Mouse (Mus musculus) CH12.LX (cell line): ENCODE results near the gene Rnf208. TPM values are rescaled to one million over a fixed set of nuclear protein-coding genes. Genes with fewer than 3 reads are reported as not detected.

Experiments
- DNase-seq: peaks from one replicate; pipeline ENCODE4 v3.0.0-alpha.2; 2013; ENCODE audit errors: extremely low read depth
- H3K27ac ChIP-seq: 2 replicates; pipeline ENCODE4 v1.5.1; 2012; ENCODE audit warnings: low read depth, mild to moderate bottlenecking, control low read depth, moderate library complexity; ENCODE audit not compliant: insufficient read depth
- H3K27me3 ChIP-seq: replicated peaks from 2 replicates; pipeline ENCODE3; 2012; ENCODE audit warnings: inconsistent platforms
- H3K36me3 ChIP-seq, 2 experiments: replicated peaks in 1 of 2; 2 replicates each; pipeline versions ENCODE3 to v1.6.1; 2012; ENCODE audit warnings: inconsistent platforms in 1 of 2, low read length in 1 of 2, mild to moderate bottlenecking in 1 of 2, mixed read lengths in 1 of 2, moderate library complexity in 1 of 2; ENCODE audit not compliant: control insufficient read depth in 1 of 2, insufficient read depth in 1 of 2
- H3K4me1 ChIP-seq, 2 experiments: 2 replicates each; pipeline ENCODE4 v1.6.1; 2012; ENCODE audit warnings: inconsistent platforms in 1 of 2, moderate library complexity in 1 of 2; ENCODE audit not compliant: insufficient read depth in 2 of 2, control insufficient read depth in 1 of 2
- H3K4me2 ChIP-seq: 2 replicates; pipeline ENCODE4 v1.6.1; 2012; ENCODE audit warnings: low read depth, mild to moderate bottlenecking, control low read depth; ENCODE audit not compliant: poor library complexity, insufficient read depth, severe bottlenecking
- H3K4me3 ChIP-seq, 3 experiments: fragments of 150-350 bp in 1 of 3; sonication (generic) in 1 of 3; replicated peaks in 1 of 3; 2 replicates each; pipeline versions ENCODE3 to v1.5.1; 2011 to 2012; ENCODE audit warnings: low read depth in 2 of 3, low read length in 2 of 3, mild to moderate bottlenecking in 2 of 3, moderate library complexity in 2 of 3, control low read depth in 1 of 3, improper control_type of control experiment in 1 of 3, inconsistent platforms in 1 of 3, mixed read lengths in 1 of 3; ENCODE audit not compliant: poor library complexity in 1 of 3
- H3K79me2 ChIP-seq: replicated peaks from 2 replicates; pipeline ENCODE4 v1.6.1; 2012; ENCODE audit warnings: mild to moderate bottlenecking, moderate library complexity; ENCODE audit not compliant: control insufficient read depth, poor library complexity, insufficient read depth, severe bottlenecking; ENCODE audit errors: extremely low read depth
- H3K9ac ChIP-seq: 2 replicates; pipeline ENCODE4 v1.6.1; 2012; ENCODE audit warnings: low read depth, mild to moderate bottlenecking, control low read depth, moderate library complexity; ENCODE audit not compliant: insufficient read depth
- H3K9me3 ChIP-seq: replicated peaks from 2 replicates; pipeline ENCODE3; 2012; ENCODE audit warnings: low read length, inconsistent platforms, mixed read lengths
- BHLHE40 ChIP-seq: IDR thresholded peaks from 2 replicates; pipeline ENCODE4 v1.6.1; 2011; ENCODE audit warnings: mild to moderate bottlenecking, low read depth, low read length, improper control_type of control experiment
- CHD2 ChIP-seq: IDR thresholded peaks from 2 replicates; pipeline ENCODE4 v1.6.1; 2011; ENCODE audit warnings: low read length, improper control_type of control experiment
- E2F4 ChIP-seq: IDR thresholded peaks from 2 replicates; pipeline ENCODE4 v1.6.1; 2011; ENCODE audit warnings: low read depth, low read length, improper control_type of control experiment; ENCODE audit not compliant: insufficient replicate concordance
- ELF1 ChIP-seq: IDR thresholded peaks from 2 replicates; pipeline ENCODE4 v1.6.1; 2014; ENCODE audit warnings: low read depth, mild to moderate bottlenecking, inconsistent platforms, low read length, improper control_type of control experiment
- EP300 ChIP-seq: IDR thresholded peaks from 2 replicates; pipeline ENCODE4 v1.6.1; 2011; ENCODE audit warnings: low read length, improper control_type of control experiment
- ETS1 ChIP-seq: conservative IDR thresholded peaks from 2 replicates; pipeline ENCODE4 v1.6.1; 2012; ENCODE audit warnings: low read depth, mild to moderate bottlenecking, inconsistent platforms, low read length, improper control_type of control experiment, moderate library complexity
- GABPA ChIP-seq: IDR thresholded peaks from 2 replicates; pipeline ENCODE4 v1.6.1; 2012; ENCODE audit warnings: low read depth, low read length, improper control_type of control experiment, inconsistent platforms; ENCODE audit not compliant: insufficient replicate concordance
- HCFC1 ChIP-seq: IDR thresholded peaks from 2 replicates; pipeline ENCODE4 v1.6.1; 2012; ENCODE audit warnings: low read depth, mild to moderate bottlenecking, inconsistent platforms, low read length, improper control_type of control experiment
- IRF4 ChIP-seq: IDR thresholded peaks from 2 replicates; pipeline ENCODE4 v1.6.1; 2014; ENCODE audit warnings: low read depth, mild to moderate bottlenecking, inconsistent platforms, low read length, improper control_type of control experiment
- MAFK ChIP-seq: IDR thresholded peaks from 2 replicates; pipeline ENCODE4 v1.6.1; 2011; ENCODE audit warnings: low read length, improper control_type of control experiment; ENCODE audit not compliant: insufficient replicate concordance
- MAX ChIP-seq: IDR thresholded peaks from 2 replicates; pipeline ENCODE4 v1.6.1; 2011; ENCODE audit warnings: low read length, improper control_type of control experiment
- MAZ ChIP-seq: IDR thresholded peaks from 2 replicates; pipeline ENCODE4 v1.6.1; 2012; ENCODE audit warnings: low read depth, mild to moderate bottlenecking, inconsistent platforms, low read length, improper control_type of control experiment, moderate library complexity
- MEF2A ChIP-seq: IDR thresholded peaks from 2 replicates; pipeline ENCODE4 v1.6.1; 2014; ENCODE audit warnings: low read depth, mild to moderate bottlenecking, inconsistent platforms, low read length, improper control_type of control experiment, borderline replicate concordance
- MXI1 ChIP-seq: IDR thresholded peaks from 2 replicates; pipeline ENCODE4 v1.6.1; 2011; ENCODE audit warnings: mild to moderate bottlenecking, low read depth, low read length, improper control_type of control experiment
- MYC ChIP-seq: IDR thresholded peaks from 2 replicates; pipeline ENCODE4 v1.6.1; 2011; ENCODE audit warnings: low read depth, mild to moderate bottlenecking, improper control_type of control experiment, low read length
- NELFE ChIP-seq: IDR thresholded peaks from 2 replicates; pipeline ENCODE4 v1.6.1; 2011; ENCODE audit warnings: low read depth, low read length, improper control_type of control experiment
- NRF1 ChIP-seq: IDR thresholded peaks from 2 replicates; pipeline ENCODE4 v1.6.1; 2014; ENCODE audit warnings: low read depth, mild to moderate bottlenecking, inconsistent platforms, low read length, improper control_type of control experiment, moderate library complexity
- PAX5 ChIP-seq: IDR thresholded peaks from 2 replicates; pipeline ENCODE4 v1.6.1; 2012; ENCODE audit warnings: low read length, inconsistent platforms, mixed read lengths
- POLR2A ChIP-seq: IDR thresholded peaks from 2 replicates; pipeline ENCODE4 v1.6.1; 2011; ENCODE audit warnings: low read depth, mild to moderate bottlenecking, improper control_type of control experiment, low read length
- SIN3A ChIP-seq: IDR thresholded peaks from 2 replicates; pipeline ENCODE4 v1.6.1; 2012; ENCODE audit warnings: low read length, improper control_type of control experiment, inconsistent platforms
- SMC3 ChIP-seq: IDR thresholded peaks from 2 replicates; pipeline ENCODE4 v1.6.1; 2011; ENCODE audit warnings: low read depth, low read length, improper control_type of control experiment
- TCF12 ChIP-seq: IDR thresholded peaks from 2 replicates; pipeline ENCODE4 v1.6.1; 2014; ENCODE audit warnings: low read depth, mild to moderate bottlenecking, inconsistent platforms, low read length, improper control_type of control experiment
- UBTF ChIP-seq: IDR thresholded peaks from 2 replicates; pipeline ENCODE4 v1.6.1; 2012; ENCODE audit warnings: low read depth, mild to moderate bottlenecking, inconsistent platforms, low read length, improper control_type of control experiment, moderate library complexity
- USF1 ChIP-seq: IDR thresholded peaks from 2 replicates; pipeline ENCODE4 v1.6.1; 2014; ENCODE audit warnings: low read depth, mild to moderate bottlenecking, inconsistent platforms, low read length, improper control_type of control experiment
- USF2 ChIP-seq: conservative IDR thresholded peaks from 2 replicates; pipeline ENCODE4 v1.6.1; 2011; ENCODE audit warnings: low read depth, low read length, improper control_type of control experiment
- ZC3H11A ChIP-seq: IDR thresholded peaks from 2 replicates; pipeline ENCODE4 v1.6.1; 2012; ENCODE audit warnings: low read depth, mild to moderate bottlenecking, inconsistent platforms, low read length, improper control_type of control experiment
- ZMIZ1 ChIP-seq: IDR thresholded peaks from 2 replicates; pipeline ENCODE4 v1.6.1; 2012; ENCODE audit warnings: low read depth, mild to moderate bottlenecking, inconsistent platforms, low read length, improper control_type of control experiment
- ZNF384 ChIP-seq: IDR thresholded peaks from 2 replicates; pipeline ENCODE4 v1.6.1; 2012; ENCODE audit warnings: low read depth, low read length, improper control_type of control experiment, inconsistent platforms
- dilution Hi-C: fragments of 300-500 bp; cut with MboI; formaldehyde crosslinking; loops from 2 replicates; pipeline ENCODE4 v1.14.3; 2020; ENCODE audit warnings: low sequenced_read_pairs; ENCODE audit not compliant: extremely low pct_unique_long_range_greater_than_20kb, extremely low pct_ligation_motif_present
- in situ Hi-C: fragments of 300-500 bp; cut with MboI; formaldehyde crosslinking; loops from 3 replicates; pipeline ENCODE4 v1.14.3; 2019; ENCODE audit warnings: low sequenced_read_pairs, low pct_ligation_motif_present, low pct_unique_long_range_greater_than_20kb, mixed read lengths
- polyA plus RNA-seq: library from polyadenylated mRNA; unstranded; fragments of >175 nt; gene quantifications from 2 replicates; pipeline ENCODE4 v1.2.1, GENCODE M21; 2012; ENCODE audit warnings: low read depth; ENCODE audit not compliant: insufficient read length
- total RNA-seq, 2 experiments: library from RNA; depleted of rRNA; stranded (reverse); fragments of 300-350 nt in 1 of 2; fragments of >200 nt in 1 of 2; gene quantifications; 2 replicates each; pipeline ENCODE4 v1.2.3; 2012 to 2014

The Rnf208 gene
- total and polyA plus RNA-seq, 3 experiments = 0.34 to 1.7 (median 1.4) TPM

- H3K9ac ChIP-seq = peak overlapping the region; percentile 95
- H3K4me1 ChIP-seq = peaks cover 14 to 36% of the 10 kb centered on the region in 2 experiments
- H3K27ac ChIP-seq = peak overlapping the region; percentile 98
- peaks cover 16% of the 10 kb centered on the region for H3K79me2 ChIP-seq
- peak; percentile 96 for DNase-seq
- H3K9me3 ChIP-seq = no peaks in the 10 kb centered on the region
- peak overlapping the region; percentile 61 to 98 (median 83) for H3K4me3 ChIP-seq
- dilution Hi-C loops = no loop called here
- no peaks in the 10 kb centered on the region for H3K27me3 ChIP-seq
- H3K36me3 ChIP-seq = peaks cover 15 to 49% of the 10 kb centered on the region in 2 experiments
- peak overlapping the region; percentile 99 for H3K4me2 ChIP-seq
- in situ Hi-C loops = no loop called here
- TF ChIP-seq EP300 (no peak; the same call in 1 of the 2 replicates), POLR2A (peak; percentile 41), ZNF384 (no peak), MEF2A (peak; percentile 73), ZC3H11A (no peak), MXI1 (peak; percentile 68), HCFC1 (peak; percentile 70), UBTF (peak; percentile 48; the same call in 1 of the 2 replicates), SMC3 (no peak), USF2 (no peak; the same call in 1 of the 2 replicates), ETS1 (peak; percentile 74), GABPA (no peak), BHLHE40 (peak; percentile 91), USF1 (peak; percentile 77), ELF1 (peak; percentile 95), MAFK (no peak), E2F4 (no peak), MAX (peak; percentile 82), PAX5 (no peak), MYC (peak; percentile 78), MAZ (peak; percentile 79), SIN3A (peak; percentile 59), CHD2 (peak; percentile 83), IRF4 (peak; percentile 53), ZMIZ1 (peak; percentile 53; the same call in 1 of the 2 replicates), NELFE (no peak; the same call in 1 of the 2 replicates), NRF1 (peak; percentile 75), TCF12 (peak; percentile 54)
These were observed 46.6 kb upstream of the Rnf208 start for GRCm38 (mm10) chr2:25195211-25196156.
